Mouse (Mus musculus) MEL (cell line): Measurements from ENCODE around the gene Fndc8. TPM values are rescaled to one million over a fixed set of nuclear protein-coding genes. Genes with fewer than 3 reads are reported as not detected.
A peak's percentile ranks its signal among the peaks of the same experiment; 100 is the strongest.

Experiments used
- DNase-seq: peaks from one replicate; pipeline ENCODE4 v3.0.0; 2011; ENCODE audit warnings: low read depth, low spot score
- H3K27ac ChIP-seq: 2 replicates; pipeline ENCODE4 v1.5.1; 2012; ENCODE audit warnings: low read depth, mild to moderate bottlenecking, control low read depth, low read length, moderate library complexity; ENCODE audit not compliant: control insufficient read depth
- H3K27me3 ChIP-seq, 2 experiments: fragments of 150-350 bp in 1 of 2; sonication (generic) in 1 of 2; 2 replicates each; pipeline ENCODE4 v1.6.1; 2012; ENCODE audit warnings: low read length in 2 of 2, mild to moderate bottlenecking in 2 of 2, improper control_type of control experiment in 1 of 2, moderate library complexity in 1 of 2; ENCODE audit not compliant: insufficient read depth in 2 of 2, control insufficient read depth in 1 of 2
- H3K36me3 ChIP-seq, 2 experiments: 2 replicates each; pipeline ENCODE4 v1.6.1; 2012 to 2014; ENCODE audit warnings: low read length in 2 of 2, improper control_type of control experiment in 1 of 2, inconsistent platforms in 1 of 2, mild to moderate bottlenecking in 1 of 2; ENCODE audit not compliant: insufficient read depth in 2 of 2, control insufficient read depth in 1 of 2
- H3K4me1 ChIP-seq, 2 experiments: fragments of 150-350 bp in 1 of 2; sonication (generic) in 1 of 2; 2 replicates each; pipeline ENCODE4 v1.6.1; 2012; ENCODE audit warnings: low read length in 2 of 2, improper control_type of control experiment in 1 of 2, mild to moderate bottlenecking in 1 of 2; ENCODE audit not compliant: insufficient read depth in 2 of 2, control insufficient read depth in 1 of 2
- H3K4me3 ChIP-seq, 2 experiments: fragments of 150-350 bp in 1 of 2; sonication (generic) in 1 of 2; 2 replicates each; pipeline ENCODE4 v1.5.1; 2012; ENCODE audit warnings: low read depth in 2 of 2, low read length in 2 of 2, mild to moderate bottlenecking in 2 of 2, moderate library complexity in 2 of 2, control low read depth in 1 of 2, improper control_type of control experiment in 1 of 2; ENCODE audit not compliant: control insufficient read depth in 1 of 2, insufficient read depth in 1 of 2
- H3K79me2 ChIP-seq: 2 replicates; pipeline ENCODE4 v1.6.1; 2012; ENCODE audit warnings: mild to moderate bottlenecking, low read length, moderate library complexity; ENCODE audit not compliant: control insufficient read depth, poor library complexity, insufficient read depth
- H3K9ac ChIP-seq: 2 replicates; pipeline ENCODE4 v1.6.1; 2012; ENCODE audit warnings: low read depth, mild to moderate bottlenecking, control low read depth, low read length, moderate library complexity; ENCODE audit not compliant: control insufficient read depth, poor library complexity, severe bottlenecking
- H3K9me3 ChIP-seq: fragments of 150-350 bp; sonication (generic); replicated peaks from 2 replicates; pipeline ENCODE4 v1.6.1; 2012; ENCODE audit warnings: mild to moderate bottlenecking, low read length, improper control_type of control experiment, moderate library complexity; ENCODE audit not compliant: insufficient read depth
- CHD2 ChIP-seq: IDR thresholded peaks from 2 replicates; pipeline ENCODE4 v1.6.1; 2011; ENCODE audit warnings: low read length, improper control_type of control experiment
- CTCF ChIP-seq, 3 experiments: IDR thresholded peaks in 2 of 3; conservative IDR thresholded peaks in 1 of 3; 2 replicates each; pipeline ENCODE4 v1.5.1; 2011 to 2012; ENCODE audit warnings: low read length in 3 of 3, low read depth in 2 of 3, mild to moderate bottlenecking in 2 of 3, improper control_type of control experiment in 1 of 3, inconsistent platforms in 1 of 3, mixed read lengths in 1 of 3, moderate library complexity in 1 of 3; ENCODE audit not compliant: control insufficient read depth in 1 of 3, insufficient read depth in 1 of 3, poor library complexity in 1 of 3, severe bottlenecking in 1 of 3
- ELF1 ChIP-seq: IDR thresholded peaks from 2 replicates; pipeline ENCODE4 v1.6.1; 2014; ENCODE audit warnings: low read depth, mild to moderate bottlenecking, inconsistent platforms, low read length, improper control_type of control experiment, moderate library complexity
- EP300 ChIP-seq, 2 experiments: IDR thresholded peaks; 2 replicates each; pipeline ENCODE4 v1.6.1; 2011; ENCODE audit warnings: improper control_type of control experiment in 2 of 2, low read length in 2 of 2, low read depth in 1 of 2, mild to moderate bottlenecking in 1 of 2
- HCFC1 ChIP-seq: IDR thresholded peaks from 2 replicates; pipeline ENCODE4 v1.6.1; 2012; ENCODE audit warnings: low read depth, mild to moderate bottlenecking, inconsistent platforms, low read length, improper control_type of control experiment, moderate library complexity
- JUND ChIP-seq: IDR thresholded peaks from 2 replicates; pipeline ENCODE4 v1.6.1; 2011; ENCODE audit warnings: low read depth, mild to moderate bottlenecking, improper control_type of control experiment, low read length
- MAFK ChIP-seq: IDR thresholded peaks from 2 replicates; pipeline ENCODE4 v1.6.1; 2011; ENCODE audit warnings: low read depth, mild to moderate bottlenecking, low read length, improper control_type of control experiment, borderline replicate concordance
- MXI1 ChIP-seq: IDR thresholded peaks from 2 replicates; pipeline ENCODE4 v1.6.1; 2011; ENCODE audit warnings: mild to moderate bottlenecking, low read depth, low read length, improper control_type of control experiment
- MYB ChIP-seq: IDR thresholded peaks from 2 replicates; pipeline ENCODE4 v1.6.1; 2011; ENCODE audit warnings: mild to moderate bottlenecking, low read depth, low read length, improper control_type of control experiment
- MYC ChIP-seq: IDR thresholded peaks from 2 replicates; pipeline ENCODE4 v1.6.1; 2011; ENCODE audit warnings: low read depth, mild to moderate bottlenecking, low read length, improper control_type of control experiment, moderate library complexity
- NELFE ChIP-seq: IDR thresholded peaks from 2 replicates; pipeline ENCODE4 v1.6.1; 2011; ENCODE audit warnings: low read depth, low read length, improper control_type of control experiment
- NRF1 ChIP-seq: IDR thresholded peaks from 2 replicates; pipeline ENCODE4 v1.6.1; 2014; ENCODE audit warnings: low read depth, mild to moderate bottlenecking, inconsistent platforms, low read length, improper control_type of control experiment, moderate library complexity; ENCODE audit not compliant: poor library complexity, insufficient read depth, severe bottlenecking
- POLR2A ChIP-seq, 2 experiments: IDR thresholded peaks; 2 replicates each; pipeline ENCODE4 v1.6.1; 2011 to 2012; ENCODE audit warnings: low read length in 2 of 2, mild to moderate bottlenecking in 2 of 2, control low read depth in 1 of 2, improper control_type of control experiment in 1 of 2, low read depth in 1 of 2, moderate library complexity in 1 of 2; ENCODE audit not compliant: control insufficient read depth in 1 of 2, insufficient read depth in 1 of 2, poor library complexity in 1 of 2
- POLR2AphosphoS2 ChIP-seq: IDR thresholded peaks from 2 replicates; pipeline ENCODE4 v1.6.1; 2011; ENCODE audit warnings: low read length, improper control_type of control experiment
- RAD21 ChIP-seq: IDR thresholded peaks from 2 replicates; pipeline ENCODE4 v1.6.1; 2011; ENCODE audit warnings: mild to moderate bottlenecking, low read depth, low read length, improper control_type of control experiment
- RCOR1 ChIP-seq: IDR thresholded peaks from 2 replicates; pipeline ENCODE4 v1.6.1; 2012; ENCODE audit warnings: low read depth, mild to moderate bottlenecking, inconsistent platforms, low read length, improper control_type of control experiment
- SIN3A ChIP-seq: IDR thresholded peaks from 2 replicates; pipeline ENCODE4 v1.6.1; 2012; ENCODE audit warnings: low read length, improper control_type of control experiment, inconsistent platforms
- SMC3 ChIP-seq: IDR thresholded peaks from 2 replicates; pipeline ENCODE4 v1.6.1; 2011; ENCODE audit warnings: low read depth, low read length, improper control_type of control experiment
- TCF12 ChIP-seq: IDR thresholded peaks from 2 replicates; pipeline ENCODE4 v1.6.1; 2014; ENCODE audit warnings: low read depth, mild to moderate bottlenecking, inconsistent platforms, low read length, improper control_type of control experiment, moderate library complexity
- ZKSCAN1 ChIP-seq: IDR thresholded peaks from 2 replicates; pipeline ENCODE4 v1.6.1; 2012; ENCODE audit warnings: low read depth, mild to moderate bottlenecking, inconsistent platforms, low read length, improper control_type of control experiment, moderate library complexity
- ZMIZ1 ChIP-seq: IDR thresholded peaks from 2 replicates; pipeline ENCODE4 v1.6.1; 2012; ENCODE audit warnings: low read depth, mild to moderate bottlenecking, inconsistent platforms, low read length, improper control_type of control experiment, moderate library complexity
- ZNF384 ChIP-seq: IDR thresholded peaks from 2 replicates; pipeline ENCODE4 v1.6.1; 2012; ENCODE audit warnings: low read depth, mild to moderate bottlenecking, inconsistent platforms, low read length, improper control_type of control experiment
- polyA plus RNA-seq, 2 experiments: library from polyadenylated mRNA; stranded (reverse) in 1 of 2; unstranded in 1 of 2; fragments of >175 nt in 1 of 2; fragments of >200 nt in 1 of 2; gene quantifications; 2 replicates each; pipeline versions ENCODE4 v1.2.1 to v1.2.4; 2012; ENCODE audit warnings: low replicate concordance in 2 of 2, low read depth in 1 of 2; ENCODE audit not compliant: insufficient read length in 2 of 2, insufficient read depth in 1 of 2, missing spikeins in 1 of 2
- total RNA-seq: library from RNA; depleted of rRNA; stranded (reverse); fragments of 300-350 nt; gene quantifications from 2 replicates; pipeline ENCODE4 v1.2.3, GENCODE M21; 2012

The Fndc8 gene
- total and polyA plus RNA-seq, 3 experiments: 0.15 to 0.72 TPM; not detected in 1

DNA sequence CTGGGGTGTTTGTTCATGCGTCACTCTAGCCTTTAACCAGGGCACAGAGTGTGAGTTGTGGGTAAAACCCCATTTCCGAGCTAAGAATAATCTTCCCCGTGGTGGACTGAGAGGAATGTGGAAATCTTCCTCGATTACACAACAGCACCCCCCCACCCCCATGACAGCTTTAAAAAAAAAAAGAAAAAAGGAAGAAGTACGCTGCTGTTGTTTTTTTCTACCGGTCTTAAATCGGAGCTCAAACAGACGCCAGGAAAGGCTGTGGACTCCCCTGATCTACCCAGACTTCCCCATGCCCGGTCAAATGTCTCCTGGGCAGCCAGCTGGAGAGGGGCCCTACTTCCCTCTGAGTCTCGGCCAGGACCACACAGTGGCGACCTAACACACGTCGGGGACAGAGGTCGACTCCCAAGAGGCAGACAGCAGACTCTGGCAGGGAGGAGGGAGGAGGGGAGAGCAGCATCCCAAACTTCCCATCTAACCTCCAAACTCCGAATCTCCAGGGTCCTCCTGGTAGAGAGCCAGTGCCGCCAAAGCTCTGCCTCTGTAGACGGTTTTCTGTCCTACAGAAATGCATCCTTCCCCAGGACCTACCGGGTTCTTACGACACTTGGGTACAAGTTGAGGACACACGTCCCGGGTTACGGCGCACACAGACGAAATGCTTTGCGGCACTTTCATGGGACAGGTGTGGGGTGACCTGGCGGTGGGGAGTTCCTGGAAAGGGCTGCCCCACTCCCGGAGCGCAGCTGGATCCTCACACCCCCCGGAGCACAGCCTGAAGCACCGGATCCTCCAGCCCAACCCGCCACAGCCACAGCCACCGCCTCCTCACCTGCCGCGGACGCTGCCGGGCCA, 21.5 kb upstream of the Fndc8 start:
- H3K9ac ChIP-seq: peak overlapping the region; percentile 88
- TF ChIP-seq CHD2 (no peak), NELFE (no peak; the same call in 1 of the 2 replicates), POLR2A (IDR thresholded peaks at IDR 0.05; ENCODE audit: control insufficient read depth in 1 of 2, insufficient read depth in 1 of 2, low read depth in 1 of 2, low read length in 2 of 2, poor library complexity in 1 of 2) (no peak), TCF12 (no peak), EP300 (IDR thresholded peaks at IDR 0.05; ENCODE audit: low read depth in 1 of 2, low read length in 2 of 2) (peak; percentile 22 to 33; a peak in 2 of 4 replicates), ZKSCAN1 (peak; percentile 35; the same call in 1 of the 2 replicates), SMC3 (0 out of 2 replicates have a peak, but pooled peaks have one; percentile 14), POLR2AphosphoS2 (no peak), MAFK (0 out of 2 replicates have a peak, but pooled peaks have one; percentile 15), RCOR1 (peak; percentile 15; the same call in 1 of the 2 replicates), JUND (no peak), RAD21 (no peak), MYB (0 out of 2 replicates have a peak, but pooled peaks have one; percentile 22), SIN3A (peak; percentile 63), HCFC1 (0 out of 2 replicates have a peak, but pooled peaks have one; percentile 44), MYC (peak; percentile 55), ZMIZ1 (no peak), MXI1 (peak; percentile 50; the same call in 1 of the 2 replicates), NRF1 (no peak), CTCF (IDR thresholded peaks at IDR 0.05 in 2 of 3, conservative IDR thresholded peaks at IDR 0.05 in 1 of 3; ENCODE audit: control insufficient read depth in 1 of 3, insufficient read depth in 1 of 3, low read depth in 2 of 3, low read length in 3 of 3, poor library complexity in 1 of 3, severe bottlenecking in 1 of 3) (no peak), ZNF384 (peak; percentile 96), ELF1 (0 out of 2 replicates have a peak, but pooled peaks have one; percentile 43)
- DNase-seq: peak; percentile 89
- peaks cover 7 to 32% of the 10 kb centered on the region in 2 experiments for H3K4me1 ChIP-seq
- peak overlapping the region; percentile 60 for H3K27ac ChIP-seq
- H3K79me2 ChIP-seq: peaks cover 17% of the 10 kb centered on the region
- peaks cover 0 to 37% of the 10 kb centered on the region in 2 experiments; a peak in 2 of 4 replicates for H3K36me3 ChIP-seq
- H3K27me3 ChIP-seq: no peaks in the 10 kb centered on the region
- H3K4me3 ChIP-seq: peak overlapping the region; percentile 85 to 98
- no peaks in the 10 kb centered on the region for H3K9me3 ChIP-seq
